Mouse (Mus musculus): ENCODE data around the gene Mfap4.

Gene Mfap4

GRCm38 (mm10) chr11:61518871-61519270, 33.6 kb downstream of the Mfap4 start:
- DNase-seq (ENCODE audit: low spot score) = no peak

- DNase-seq (ENCODE audit: low spot score) = no peak
Observed at GRCm38 (mm10) chr11:61519484-61520107, 34.4 kb downstream of the Mfap4 start.

DNA sequence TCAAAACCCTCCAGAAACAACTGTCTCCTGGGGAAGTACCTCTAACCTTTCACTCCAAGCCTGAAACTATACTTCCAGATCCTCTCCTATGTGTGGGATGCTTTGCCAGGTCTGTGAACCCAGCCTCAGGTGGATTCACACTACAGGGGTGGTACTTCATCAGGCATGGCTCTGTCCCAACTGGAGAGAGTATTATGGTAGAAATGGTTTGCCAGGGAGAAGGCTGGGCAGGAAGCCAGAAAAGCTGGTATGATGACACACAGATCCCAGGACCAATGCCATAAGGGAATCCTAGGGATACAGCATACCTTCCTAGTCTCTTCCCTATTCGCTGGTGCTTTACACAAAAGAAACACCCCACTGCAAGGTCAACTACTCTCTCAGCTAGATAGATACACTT, 41.6 kb downstream of the Mfap4 start:
- no peak for DNase-seq (ENCODE audit: low spot score)

- DNase-seq (ENCODE audit: low spot score) = no peak
Observed at GRCm38 (mm10) chr11:61529268-61529713, 44.1 kb downstream of the Mfap4 start.

DNA sequence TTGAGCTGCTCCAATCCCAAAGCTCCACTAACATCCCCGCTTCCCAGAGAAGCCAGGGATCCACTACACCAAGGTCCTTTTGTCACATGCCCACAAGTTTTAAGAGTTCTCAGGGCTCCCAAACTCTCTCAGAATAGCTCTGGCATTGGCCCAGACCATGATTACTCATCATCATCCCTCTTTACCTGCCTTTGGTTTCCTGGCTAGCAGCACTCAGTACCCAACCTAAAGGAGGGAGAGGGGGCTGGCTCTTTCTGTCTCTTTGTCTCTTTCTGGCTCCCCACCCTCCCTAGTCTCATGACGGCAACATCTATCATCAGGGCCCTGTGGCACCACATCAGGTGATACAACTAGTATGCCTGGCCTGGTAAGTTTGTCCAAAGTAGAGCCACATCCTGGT, 47.6 kb downstream of the Mfap4 start:
- DNase-seq (ENCODE audit: low spot score) = no peak

- peak; percentile 11 for DNase-seq (ENCODE audit: low spot score)
Observed at GRCm38 (mm10) chr11:61533571-61533970, 48.3 kb downstream of the Mfap4 start.

DNA sequence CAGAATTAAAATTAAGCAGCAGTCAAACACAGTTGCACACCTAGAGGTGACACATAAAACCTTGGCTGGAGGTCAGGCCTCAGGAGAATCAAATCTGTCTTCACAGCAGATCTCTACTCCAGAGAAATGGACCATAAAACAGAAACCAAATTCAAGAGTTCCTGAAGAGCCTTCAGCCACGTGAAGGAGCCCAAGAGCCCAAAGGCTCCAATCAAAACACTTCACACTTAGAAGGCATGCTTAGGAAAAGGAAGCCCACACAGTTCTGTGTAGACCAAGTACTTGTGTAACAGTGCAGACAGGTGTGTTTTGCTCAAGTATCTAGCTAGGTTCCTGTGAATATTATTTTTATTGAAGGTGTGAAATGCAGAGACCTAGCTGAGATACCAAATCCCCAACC, 50.3 kb downstream of the Mfap4 start:
- DNase-seq (ENCODE audit: low spot score) = no peak

DNA sequence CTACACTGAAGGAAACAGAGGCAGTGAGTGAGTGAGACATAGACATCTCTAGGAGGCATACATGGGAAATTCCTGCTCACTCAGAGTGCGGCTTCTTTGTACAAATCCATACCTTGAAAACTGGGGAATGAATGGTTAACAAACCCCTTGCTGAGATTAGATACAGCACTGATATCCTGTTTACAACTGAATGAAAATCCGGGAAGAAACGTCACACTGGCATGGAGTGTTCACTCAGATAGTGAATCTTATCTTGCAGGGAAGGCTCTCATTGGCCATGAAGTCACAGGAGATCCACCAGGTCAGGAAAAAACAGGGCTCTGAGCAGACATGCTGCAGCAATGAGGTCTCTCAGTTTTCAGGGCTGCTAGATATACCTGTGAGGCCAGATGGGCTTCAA, 51.7 kb downstream of the Mfap4 start:
- no peak for DNase-seq (ENCODE audit: low spot score)

DNA sequence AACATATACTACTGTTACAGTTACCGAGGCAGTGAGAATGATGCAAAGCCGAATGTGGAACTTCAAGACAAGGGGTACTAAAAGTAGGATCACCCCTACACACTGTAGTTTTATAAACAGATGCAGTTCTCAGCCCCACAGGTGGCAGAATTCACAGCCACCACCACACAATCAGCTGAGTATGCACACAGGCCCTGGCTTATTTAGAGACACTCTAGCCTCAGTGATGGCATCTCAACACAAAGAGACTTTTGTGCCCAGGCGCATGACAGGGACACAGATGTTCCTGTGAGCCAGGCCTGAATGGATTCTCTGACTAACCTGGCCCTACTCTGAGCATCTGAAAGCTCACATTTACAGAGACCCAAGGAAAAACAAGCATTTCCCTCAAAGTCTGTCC, 52.1 kb downstream of the Mfap4 start:
- DNase-seq (ENCODE audit: low spot score) = no peak

Data from yolk sac, embryonic 10.5 days (tissue).